Mouse (Mus musculus): ENCODE data around the gene Srgn. TPM values are rescaled to one million over a fixed set of nuclear protein-coding genes. Genes with fewer than 3 reads are reported as not detected.

Srgn gene
- polyA plus RNA-seq, 1 experiment: 0.97 TPM

DNA sequence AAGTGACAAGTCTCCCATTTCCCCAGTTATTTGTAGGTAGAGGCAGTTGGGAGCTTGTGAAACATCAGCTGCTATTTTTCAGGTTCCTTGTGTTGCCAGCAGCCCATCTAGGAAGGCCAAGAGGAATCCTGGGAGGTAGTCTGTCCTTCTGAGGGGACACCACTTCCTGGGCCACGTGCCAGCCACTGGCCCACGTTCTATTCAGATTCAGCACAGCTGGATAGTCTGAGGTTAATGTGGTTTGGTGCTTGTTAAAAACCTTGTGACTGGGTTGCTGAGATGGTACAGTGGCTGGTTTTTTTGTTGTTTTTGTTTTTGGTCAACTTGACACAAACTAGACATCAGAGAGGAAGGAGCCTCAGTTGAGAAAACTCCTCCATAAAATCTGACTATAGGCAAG is 5.6 kb upstream of the Srgn start:
- Histone ChIP-seq H3K9me3 (ENCODE audit: control insufficient read depth, low read length) (no peaks in the 10 kb centered on the region), H3K36me3 (ENCODE audit: control insufficient read depth) (no peaks in the 10 kb centered on the region), H3K4me3 (replicated peaks) (no peak overlapping the region), H3K4me1 (ENCODE audit: control insufficient read depth) (no peaks in the 10 kb centered on the region), H3K27me3 (ENCODE audit: control insufficient read depth) (no peaks in the 10 kb centered on the region)
- TF ChIP-seq TAL1 (IDR thresholded peaks at IDR 0.05; ENCODE audit: low read length) (no peak), GATA1 (IDR thresholded peaks at IDR 0.05; ENCODE audit: low read length) (no peak)

DNA sequence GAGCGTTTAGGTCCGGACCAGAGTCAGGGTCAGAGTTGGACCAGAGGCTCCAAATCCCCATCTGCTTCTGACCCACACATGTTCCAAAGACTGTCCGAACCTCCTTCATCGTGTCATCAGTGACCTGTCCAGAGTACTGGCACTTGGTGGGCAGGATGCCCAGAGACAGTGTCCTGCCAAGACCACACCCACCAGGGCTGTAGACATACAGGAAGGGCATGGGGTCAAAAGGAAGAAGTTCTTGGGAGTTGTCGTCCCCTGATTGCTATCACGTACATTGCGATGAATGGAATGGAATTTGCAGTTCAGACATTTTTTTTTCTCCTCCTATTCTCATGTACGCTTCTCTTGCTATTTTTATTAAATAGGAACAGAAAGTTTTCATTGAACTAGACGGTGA is 2.9 kb upstream of the Srgn start:
- H3K4me1 ChIP-seq (ENCODE audit: control insufficient read depth): no peaks in the 10 kb centered on the region
- TF ChIP-seq TAL1 (IDR thresholded peaks at IDR 0.05; ENCODE audit: low read length): no peak
- no peak for TF ChIP-seq GATA1 (IDR thresholded peaks at IDR 0.05; ENCODE audit: low read length)

DNA sequence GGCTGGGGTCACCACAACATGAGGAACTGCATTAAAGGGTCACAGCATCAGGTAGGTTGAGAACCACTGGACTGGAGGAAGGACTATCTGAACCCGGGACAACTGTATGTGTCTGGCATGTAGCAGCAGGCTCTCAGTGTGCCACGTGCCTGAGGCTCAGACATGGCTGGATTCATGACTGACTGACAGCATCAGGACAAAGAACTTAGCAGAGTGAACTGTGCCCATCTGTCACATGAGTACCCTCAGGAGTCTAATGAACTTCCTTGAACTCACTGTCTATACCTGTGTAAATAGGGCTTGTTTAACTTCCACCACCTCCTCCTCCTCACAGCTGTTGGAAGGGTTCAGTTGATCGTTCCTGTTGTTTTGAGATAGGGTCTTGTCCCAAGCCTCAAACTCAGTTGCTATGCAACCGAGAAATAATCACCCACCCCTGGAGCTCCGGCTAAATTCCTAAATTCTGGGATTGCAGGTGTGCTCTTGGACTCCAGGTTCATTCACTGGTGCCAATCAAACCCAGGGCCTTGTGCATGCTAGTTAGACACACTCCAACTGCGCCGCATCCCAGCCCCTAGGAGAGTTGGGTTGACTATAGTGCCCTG is 4.8 kb downstream of the Srgn start:
- no peaks in the 10 kb centered on the region for H3K36me3 ChIP-seq (ENCODE audit: control insufficient read depth)
- peaks cover 37% of the 10 kb centered on the region for H3K4me1 ChIP-seq (ENCODE audit: control insufficient read depth)
- no peak for TF ChIP-seq GATA1 (IDR thresholded peaks at IDR 0.05; ENCODE audit: low read length)
- no peak for TF ChIP-seq TAL1 (IDR thresholded peaks at IDR 0.05; ENCODE audit: low read length)
- no peak overlapping the region for H3K4me3 ChIP-seq (replicated peaks)
- no peaks in the 10 kb centered on the region for H3K27me3 ChIP-seq (ENCODE audit: control insufficient read depth)
- H3K9me3 ChIP-seq (ENCODE audit: control insufficient read depth, low read length): no peaks in the 10 kb centered on the region

More for the DNA sequence above, 2.9 kb upstream of the Srgn start:
- no peaks in the 10 kb centered on the region for H3K36me3 ChIP-seq (ENCODE audit: control insufficient read depth)
- H3K4me3 ChIP-seq (replicated peaks): no peak overlapping the region
- H3K9me3 ChIP-seq (ENCODE audit: control insufficient read depth, low read length): no peaks in the 10 kb centered on the region
- no peaks in the 10 kb centered on the region for H3K27me3 ChIP-seq (ENCODE audit: control insufficient read depth)

DNA sequence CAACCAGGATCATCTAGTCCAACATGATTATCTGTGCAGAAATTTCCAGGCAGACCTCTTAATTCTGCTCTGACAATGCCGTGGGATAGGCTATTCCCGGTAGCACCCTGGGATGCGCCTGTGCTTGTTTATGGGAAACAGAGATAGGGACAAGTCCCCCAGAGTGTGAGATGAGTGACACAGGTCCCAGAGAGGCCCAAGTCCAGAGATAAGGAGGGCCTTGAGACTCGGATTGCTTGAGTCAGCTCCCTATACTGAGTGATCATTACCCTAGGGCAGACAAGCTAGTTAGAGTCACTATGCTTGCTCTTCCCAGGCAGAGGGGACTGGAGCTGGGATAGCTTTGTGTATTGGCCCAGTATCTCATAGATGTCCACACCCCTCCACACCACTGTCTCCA is 5.5 kb downstream of the Srgn start:
- peaks cover 43% of the 10 kb centered on the region for H3K4me1 ChIP-seq (ENCODE audit: control insufficient read depth)
- no peak overlapping the region for H3K4me3 ChIP-seq (replicated peaks)
- H3K36me3 ChIP-seq (ENCODE audit: control insufficient read depth): no peaks in the 10 kb centered on the region
- no peaks in the 10 kb centered on the region for H3K9me3 ChIP-seq (ENCODE audit: control insufficient read depth, low read length)
- TF ChIP-seq GATA1 (IDR thresholded peaks at IDR 0.05; ENCODE audit: low read length) (peak; percentile 37; the same call in 1 of the 2 replicates), TAL1 (IDR thresholded peaks at IDR 0.05; ENCODE audit: low read length) (no peak)
- H3K27me3 ChIP-seq (ENCODE audit: control insufficient read depth): no peaks in the 10 kb centered on the region

DNA sequence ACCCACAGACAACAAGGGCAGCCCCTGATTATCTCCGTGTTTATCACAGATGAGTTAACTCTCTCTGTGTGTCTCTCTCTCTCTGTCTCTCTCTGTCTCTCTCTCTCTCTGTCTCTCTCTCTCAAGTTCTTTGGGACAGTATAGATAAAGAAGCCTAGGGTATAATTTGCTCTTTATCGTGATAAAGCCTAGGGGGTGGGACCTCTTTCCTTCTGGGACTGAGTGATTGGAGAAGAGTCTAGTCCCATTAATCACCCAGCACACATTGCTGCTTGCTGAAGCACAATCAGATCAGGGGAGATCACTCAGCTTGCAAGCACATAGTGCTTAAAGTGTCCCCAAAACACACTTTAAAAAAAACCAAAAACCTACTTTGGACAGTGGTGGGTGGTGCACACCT is 6.3 kb downstream of the Srgn start:
- Histone ChIP-seq H3K9me3 (ENCODE audit: control insufficient read depth, low read length) (no peaks in the 10 kb centered on the region), H3K4me3 (replicated peaks) (no peak overlapping the region), H3K4me1 (ENCODE audit: control insufficient read depth) (peaks cover 43% of the 10 kb centered on the region), H3K27me3 (ENCODE audit: control insufficient read depth) (no peaks in the 10 kb centered on the region), H3K36me3 (ENCODE audit: control insufficient read depth) (no peaks in the 10 kb centered on the region)
- TF ChIP-seq GATA1 (IDR thresholded peaks at IDR 0.05; ENCODE audit: low read length) (peak; percentile 41), TAL1 (IDR thresholded peaks at IDR 0.05; ENCODE audit: low read length) (peak; percentile 41; the same call in 1 of the 3 replicates)

DNA sequence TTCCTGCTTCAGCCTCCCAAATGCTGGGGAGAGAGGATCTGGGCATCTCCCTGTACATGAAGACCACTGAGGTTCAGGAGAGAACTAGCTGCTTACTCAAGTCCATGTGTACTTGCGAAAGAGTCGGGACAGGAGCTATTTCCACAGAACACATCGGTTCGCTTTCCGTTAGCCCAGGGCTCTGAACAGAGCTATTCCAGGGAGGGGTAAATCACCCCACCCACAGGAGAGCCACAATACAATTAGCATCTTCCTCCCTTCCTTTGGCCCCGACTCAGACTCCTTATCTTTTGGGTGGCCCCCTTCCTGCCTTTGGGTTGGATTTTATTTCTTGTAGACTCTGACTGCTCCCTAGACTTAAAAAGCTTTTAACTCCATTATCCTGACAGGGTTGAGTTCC is 9.7 kb downstream of the Srgn start:
- Histone ChIP-seq H3K9me3 (ENCODE audit: control insufficient read depth, low read length) (no peaks in the 10 kb centered on the region), H3K4me3 (replicated peaks) (no peak overlapping the region), H3K36me3 (ENCODE audit: control insufficient read depth) (no peaks in the 10 kb centered on the region), H3K27me3 (ENCODE audit: control insufficient read depth) (no peaks in the 10 kb centered on the region), H3K4me1 (ENCODE audit: control insufficient read depth) (peaks cover 38% of the 10 kb centered on the region)
- TF ChIP-seq TAL1 (IDR thresholded peaks at IDR 0.05; ENCODE audit: low read length) (no peak), GATA1 (IDR thresholded peaks at IDR 0.05; ENCODE audit: low read length) (no peak)

DNA sequence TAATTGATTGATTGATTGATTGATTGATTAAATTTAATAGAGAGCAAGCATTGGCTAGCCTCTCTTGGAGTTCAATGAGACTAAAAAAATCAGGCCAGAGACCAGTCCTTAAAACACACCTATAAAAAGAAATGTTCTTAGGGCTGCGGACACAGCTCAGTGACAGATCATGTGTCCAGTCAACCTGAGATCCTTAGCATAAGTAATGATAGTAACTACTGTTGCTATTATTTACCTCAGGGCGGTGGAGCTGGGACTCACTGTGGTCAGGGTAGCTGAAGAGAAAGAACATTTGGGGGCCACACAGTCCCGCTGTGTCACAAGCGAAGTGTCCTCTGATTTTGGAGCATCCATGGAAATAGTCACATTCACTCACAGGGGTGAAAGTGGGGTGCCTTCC is 14.4 kb downstream of the Srgn start:
- Histone ChIP-seq H3K36me3 (ENCODE audit: control insufficient read depth) (no peaks in the 10 kb centered on the region), H3K9me3 (ENCODE audit: control insufficient read depth, low read length) (no peaks in the 10 kb centered on the region), H3K4me1 (ENCODE audit: control insufficient read depth) (peaks cover 25% of the 10 kb centered on the region)

DNA sequence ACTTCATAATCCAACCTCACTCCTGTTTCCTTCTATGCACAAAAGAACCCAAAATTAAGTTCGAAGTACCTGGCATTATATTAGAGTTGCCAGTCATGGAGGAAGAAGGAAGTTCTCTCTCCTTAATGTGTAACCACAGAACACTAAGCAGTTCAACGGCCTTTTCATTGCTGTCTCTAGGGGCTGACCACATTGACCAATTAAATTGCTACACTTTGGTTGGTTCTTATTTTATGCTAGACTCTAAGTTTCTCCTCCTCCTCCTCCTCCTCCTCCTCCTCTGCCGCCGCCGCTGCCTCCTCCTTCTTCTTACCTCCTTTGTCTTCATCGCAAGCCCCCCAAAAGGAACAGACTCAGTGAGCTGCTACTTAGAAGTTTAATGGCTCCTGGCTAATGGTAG is 15.7 kb downstream of the Srgn start:
- no peak overlapping the region for H3K4me3 ChIP-seq (replicated peaks)
- H3K9me3 ChIP-seq (ENCODE audit: control insufficient read depth, low read length): no peaks in the 10 kb centered on the region
- no peaks in the 10 kb centered on the region for H3K36me3 ChIP-seq (ENCODE audit: control insufficient read depth)
- H3K4me1 ChIP-seq (ENCODE audit: control insufficient read depth): peaks cover 27% of the 10 kb centered on the region
- H3K27me3 ChIP-seq (ENCODE audit: control insufficient read depth): peaks cover 14% of the 10 kb centered on the region
- TF ChIP-seq GATA1 (IDR thresholded peaks at IDR 0.05; ENCODE audit: low read length) (no peak), TAL1 (IDR thresholded peaks at IDR 0.05; ENCODE audit: low read length) (no peak)

More for the DNA sequence above, 14.4 kb downstream of the Srgn start:
- no peak overlapping the region for H3K4me3 ChIP-seq (replicated peaks)
- H3K27me3 ChIP-seq (ENCODE audit: control insufficient read depth): peaks cover 14% of the 10 kb centered on the region
- no peak for TF ChIP-seq GATA1 (IDR thresholded peaks at IDR 0.05; ENCODE audit: low read length)
- TF ChIP-seq TAL1 (IDR thresholded peaks at IDR 0.05; ENCODE audit: low read length): no peak

DNA sequence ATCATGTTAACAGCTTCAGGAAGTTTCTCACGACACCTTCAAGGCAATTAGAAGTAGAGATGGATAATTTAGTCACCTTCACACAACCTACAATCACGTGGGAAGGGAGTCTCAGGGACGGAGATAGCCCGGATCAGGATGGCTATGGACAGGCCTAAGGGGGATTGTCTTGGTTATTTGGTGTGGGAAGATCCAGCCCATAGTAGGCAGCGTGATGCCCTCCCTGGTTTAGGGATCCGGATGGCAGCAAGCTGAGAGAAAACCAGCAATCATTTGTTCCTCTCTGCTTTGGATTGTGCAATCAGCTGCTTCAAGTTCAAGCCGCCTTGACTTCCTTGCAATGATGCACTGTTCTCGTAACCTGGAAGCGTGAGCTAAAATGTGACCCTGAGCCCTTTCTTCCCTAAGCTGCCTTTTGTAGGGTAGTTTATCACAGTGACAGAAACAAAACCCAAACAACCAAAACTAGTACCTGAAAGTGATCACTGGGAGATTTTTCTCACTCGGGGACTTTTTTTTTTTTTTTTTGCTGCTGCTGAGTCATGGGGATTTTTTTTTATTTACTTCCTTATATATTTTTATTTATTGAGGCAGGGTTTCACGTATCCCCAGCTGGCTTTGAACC is 18.1 kb downstream of the Srgn start:
- TF ChIP-seq TAL1 (IDR thresholded peaks at IDR 0.05; ENCODE audit: low read length): no peak
- no peak for TF ChIP-seq GATA1 (IDR thresholded peaks at IDR 0.05; ENCODE audit: low read length)
- peaks cover 49% of the 10 kb centered on the region for H3K4me1 ChIP-seq (ENCODE audit: control insufficient read depth)
- peaks cover 14% of the 10 kb centered on the region for H3K27me3 ChIP-seq (ENCODE audit: control insufficient read depth)
- H3K36me3 ChIP-seq (ENCODE audit: control insufficient read depth): no peaks in the 10 kb centered on the region
- H3K9me3 ChIP-seq (ENCODE audit: control insufficient read depth, low read length): no peaks in the 10 kb centered on the region
- no peak overlapping the region for H3K4me3 ChIP-seq (replicated peaks)

Measured in erythroblast, embryonic 14.5 days (primary cell).